Mouse (Mus musculus): ENCODE data around the gene Ramp2. TPM values are rescaled to one million over a fixed set of nuclear protein-coding genes. Genes with fewer than 3 reads are reported as not detected.
A peak's percentile ranks its signal among the peaks of the same experiment; 100 is the strongest.

The Ramp2 gene
- not detected in 2 replicates for total RNA-seq (2015; ENCODE audit: low replicate concordance)
- total RNA-seq (2017; ENCODE audit: low replicate concordance) = not detected in 2 replicates

- ATAC-seq (replicated peaks; ENCODE audit: low FRiP score, poor library complexity, severe bottlenecking) = no peak
Observed at GRCm38 (mm10) chr11:101245855-101246701, at the start of gene Ramp2. Ramp2 (plus strand) TSS chr11:101246028.

DNA sequence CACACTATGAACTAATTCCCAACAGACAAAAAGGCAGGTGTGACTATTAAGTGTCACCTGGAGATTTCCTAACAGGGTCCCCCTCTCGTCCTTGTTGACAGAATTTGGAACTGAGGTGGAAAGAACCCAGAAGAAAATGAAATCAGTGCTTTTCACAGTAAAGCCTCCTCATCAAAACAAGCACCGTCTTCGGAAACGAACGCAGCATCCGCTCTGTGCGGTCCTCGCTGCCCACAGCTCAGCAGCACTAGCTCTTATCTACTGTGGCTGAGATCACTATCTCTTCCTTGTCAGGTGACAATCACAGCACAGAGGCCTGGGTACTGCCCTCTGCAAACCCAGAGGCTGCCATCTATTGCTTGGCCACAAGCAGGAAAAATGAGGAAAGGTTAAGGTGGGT lies 49.7 kb upstream of the Ramp2 start:
- no peak for ATAC-seq (replicated peaks; ENCODE audit: low FRiP score, poor library complexity, severe bottlenecking)

DNA sequence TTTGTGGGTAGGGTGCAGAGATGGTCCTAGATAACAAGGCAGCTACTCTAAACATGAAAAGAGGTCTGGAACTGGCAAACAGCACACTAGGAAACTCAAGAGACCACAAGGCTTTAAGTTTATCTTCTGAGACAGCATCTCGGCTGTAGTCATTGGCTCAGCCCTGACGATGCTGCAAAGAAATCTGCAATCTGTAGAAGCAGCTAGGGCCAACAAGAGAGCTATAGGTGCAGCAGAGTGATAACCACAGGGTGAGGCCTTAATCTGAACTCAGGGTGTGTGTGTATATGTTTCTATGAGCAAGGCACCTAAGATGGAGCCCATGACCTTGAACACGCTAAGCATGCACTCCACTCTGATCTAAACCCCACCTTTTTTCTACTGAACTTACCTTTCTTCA lies 46.3 kb upstream of the Ramp2 start:
- ATAC-seq (replicated peaks; ENCODE audit: low FRiP score, poor library complexity, severe bottlenecking) = peak; percentile 71

DNA sequence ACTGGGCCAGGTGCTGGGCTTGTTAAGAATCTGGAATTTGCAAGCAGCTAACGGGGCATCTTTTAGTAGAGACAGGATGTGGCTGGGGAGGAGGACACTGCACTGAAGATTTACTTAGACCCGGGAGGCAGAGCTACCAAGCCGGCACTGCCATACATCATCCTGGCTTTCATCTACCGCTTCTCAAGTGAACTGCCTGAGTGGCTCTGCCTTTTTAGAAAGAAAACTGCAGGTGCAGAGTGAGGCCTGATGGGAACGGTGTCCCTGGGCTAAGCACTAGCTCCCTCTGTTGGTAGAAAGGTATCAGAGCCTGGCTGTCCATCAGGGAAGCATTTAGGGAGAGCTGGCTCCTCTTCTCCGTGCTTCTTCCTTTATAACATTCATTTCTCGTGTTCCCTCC lies 44.8 kb upstream of the Ramp2 start:
- peak; percentile 74 for ATAC-seq (replicated peaks; ENCODE audit: low FRiP score, poor library complexity, severe bottlenecking)

- peak; percentile 85 for ATAC-seq (replicated peaks; ENCODE audit: low FRiP score, poor library complexity, severe bottlenecking)
Observed at GRCm38 (mm10) chr11:101211970-101212369, 33.9 kb upstream of the Ramp2 start.

DNA sequence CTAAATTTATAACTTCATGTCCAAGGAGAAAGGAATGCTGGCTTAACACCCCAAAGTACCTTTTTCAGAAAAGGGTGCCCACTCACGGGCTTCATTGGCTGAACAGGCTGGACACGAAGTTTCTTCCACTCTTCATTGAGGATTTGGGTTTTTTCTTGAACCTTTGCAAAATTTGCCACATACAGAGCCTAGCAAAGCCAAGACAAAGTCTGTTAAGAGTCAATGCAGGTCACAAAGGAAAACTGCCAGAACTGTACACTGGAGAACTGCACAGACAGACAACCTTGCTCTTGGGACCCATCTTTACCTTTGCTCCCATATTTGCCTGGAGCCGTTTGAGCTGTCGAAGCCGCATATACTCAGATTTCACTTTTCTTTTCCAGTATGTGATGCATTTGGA lies 28.9 kb upstream of the Ramp2 start:
- no peak for ATAC-seq (replicated peaks; ENCODE audit: low FRiP score, poor library complexity, severe bottlenecking)

- ATAC-seq (replicated peaks; ENCODE audit: low FRiP score, poor library complexity, severe bottlenecking) = no peak
Observed at GRCm38 (mm10) chr11:101218436-101219055, 27.3 kb upstream of the Ramp2 start.

- no peak for ATAC-seq (replicated peaks; ENCODE audit: low FRiP score, poor library complexity, severe bottlenecking)
Observed at GRCm38 (mm10) chr11:101220853-101221252, 25.0 kb upstream of the Ramp2 start.

DNA sequence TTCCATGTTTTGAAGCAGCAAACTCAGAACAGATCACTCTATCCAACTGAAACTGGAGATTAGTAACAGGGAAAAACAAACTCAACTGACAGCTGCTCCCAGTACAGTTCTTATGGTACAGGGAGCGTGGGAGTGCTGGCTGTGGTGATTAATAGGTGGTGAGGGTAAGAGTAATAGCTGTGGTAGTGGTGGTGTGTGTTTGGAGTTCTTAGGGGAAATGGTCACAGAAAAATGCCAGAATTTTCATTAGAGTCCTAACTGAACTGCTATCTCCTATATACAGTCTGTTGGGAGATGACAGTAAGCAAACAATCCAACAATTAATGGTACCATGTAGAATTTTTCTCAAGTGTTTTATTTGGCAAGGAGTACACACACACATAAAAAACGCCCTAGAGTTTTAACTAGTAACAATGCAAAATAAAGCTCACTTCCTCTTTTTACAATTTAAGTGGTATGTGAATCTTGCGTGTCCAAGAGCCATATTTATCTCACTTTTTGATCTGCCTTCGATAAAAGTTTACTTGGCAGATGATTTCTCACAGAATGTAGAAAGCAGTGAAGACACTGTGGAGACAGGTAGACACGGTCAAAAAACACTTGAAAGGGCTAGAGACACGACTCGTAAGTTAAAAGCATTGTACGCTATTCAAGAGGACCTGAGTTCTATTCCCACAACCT lies 24.4 kb upstream of the Ramp2 start:
- ATAC-seq (replicated peaks; ENCODE audit: low FRiP score, poor library complexity, severe bottlenecking) = no peak

DNA sequence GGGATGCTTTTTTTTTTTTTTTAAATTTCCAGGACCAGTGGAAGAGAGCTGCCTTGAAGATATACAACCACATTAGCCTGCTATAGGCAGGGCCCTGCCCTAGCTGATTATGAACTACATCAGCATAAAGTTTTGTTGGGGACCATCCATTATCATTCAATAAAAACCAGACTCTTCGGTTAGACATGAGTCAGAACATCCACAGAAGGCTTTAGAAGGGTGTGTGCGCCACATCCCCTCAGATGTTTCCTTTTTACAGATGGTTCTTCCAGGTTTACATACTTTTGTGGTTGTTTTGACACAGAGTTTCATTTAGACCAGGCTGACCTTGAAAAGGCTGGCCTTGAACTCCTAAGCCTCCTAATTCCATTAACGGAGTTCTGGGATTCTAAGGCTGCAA lies 21.5 kb upstream of the Ramp2 start:
- ATAC-seq (replicated peaks; ENCODE audit: low FRiP score, poor library complexity, severe bottlenecking) = no peak

DNA sequence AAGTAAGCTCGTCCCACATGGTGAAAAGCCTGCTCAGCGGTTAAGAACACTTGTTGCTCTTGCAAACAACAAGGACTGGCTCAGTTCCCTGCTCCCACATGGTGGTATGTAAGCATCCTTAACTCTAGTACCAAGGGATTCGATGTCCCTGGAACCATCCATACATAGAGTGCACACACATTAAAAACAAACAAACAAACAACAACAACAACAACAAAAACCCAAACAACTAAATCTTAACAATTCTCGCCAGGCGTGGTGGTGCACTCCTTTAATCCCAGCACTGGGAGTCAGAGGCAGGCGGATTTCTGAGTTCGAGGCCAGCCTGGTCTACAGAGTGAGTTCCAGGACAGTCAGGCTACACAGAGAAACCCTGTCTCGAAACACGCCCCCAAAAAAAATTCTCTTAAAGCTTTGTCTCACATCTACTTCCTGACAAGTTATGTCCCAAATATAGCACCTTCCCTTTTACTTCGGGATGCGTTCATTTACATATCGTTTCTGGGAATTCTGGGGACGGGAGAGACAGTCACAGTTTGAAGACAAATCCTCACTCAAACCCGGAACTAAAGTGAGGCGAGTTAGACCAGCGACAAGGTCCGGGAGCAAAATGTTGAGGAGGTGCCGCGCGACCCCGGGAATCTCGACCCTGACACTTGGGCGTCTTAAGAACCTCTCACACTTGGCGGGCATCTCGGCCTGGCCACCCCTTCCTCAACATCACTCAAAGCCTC lies 20.3 kb upstream of the Ramp2 start:
- peak; percentile 16; the same call in 1 of the 2 replicates for ATAC-seq (replicated peaks; ENCODE audit: low FRiP score, poor library complexity, severe bottlenecking)

DNA sequence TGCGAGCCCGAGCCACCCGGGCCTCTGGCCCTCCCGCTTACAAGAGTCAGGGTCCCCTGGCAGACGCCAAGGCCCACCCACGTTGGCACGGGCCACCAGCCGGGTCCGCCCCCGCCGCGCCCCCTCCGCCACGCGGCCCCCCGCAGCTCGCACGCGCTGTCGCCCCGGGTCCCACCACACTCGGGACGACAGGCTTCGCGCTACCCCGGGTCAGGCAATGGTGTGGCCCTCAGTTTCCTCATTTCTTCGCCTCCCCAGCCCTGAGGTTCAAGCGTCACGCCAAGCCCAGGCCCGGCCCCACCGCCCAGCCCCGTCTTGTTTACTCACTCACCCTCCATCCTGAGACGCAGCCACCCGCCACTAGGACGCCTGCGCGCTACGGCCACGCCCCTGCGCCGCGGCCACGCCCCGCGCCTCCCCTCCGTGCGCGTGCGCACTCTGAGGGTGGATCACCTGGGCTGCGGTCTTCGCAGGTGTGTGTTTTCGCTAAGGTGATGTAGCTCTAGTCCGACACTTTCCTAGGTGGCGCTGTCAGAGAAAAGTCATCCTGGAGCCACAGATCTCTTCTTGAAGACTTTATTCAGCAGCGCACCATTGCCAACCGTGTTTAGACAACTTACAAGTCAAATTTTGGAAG lies 19.6 kb upstream of the Ramp2 start, which contains the start of gene Ezh1:
Ezh1 (minus strand) TSS at position 399 of the 637 bp plus-strand sequence.
- ATAC-seq (replicated peaks; ENCODE audit: low FRiP score, poor library complexity, severe bottlenecking) = peak; percentile 96

DNA sequence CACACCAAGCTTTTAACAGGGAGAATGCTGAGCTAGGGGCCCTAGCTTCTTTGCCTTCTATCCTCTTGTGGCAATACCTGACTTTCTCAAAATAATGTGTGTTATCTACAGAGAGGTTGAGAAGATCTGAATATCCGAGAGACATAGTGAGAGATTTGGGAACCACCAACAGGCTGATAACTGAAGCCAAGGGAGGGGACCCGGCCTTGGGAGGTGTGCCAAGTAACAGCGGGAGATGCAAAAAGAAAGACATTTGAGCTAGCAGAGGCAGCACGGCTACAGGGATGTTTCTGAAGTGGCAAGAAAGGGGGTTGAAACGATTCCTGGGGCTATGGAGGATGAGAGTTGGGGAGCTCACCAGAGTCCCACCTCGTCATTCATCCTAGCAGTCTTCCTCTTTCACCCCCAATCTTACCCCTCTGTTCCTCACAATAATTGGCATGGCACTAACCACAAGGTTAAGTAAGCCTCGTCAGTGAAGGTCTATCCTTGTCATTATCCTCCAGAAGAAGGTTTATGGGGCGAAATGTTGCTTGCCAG lies 16.4 kb upstream of the Ramp2 start:
- no peak for ATAC-seq (replicated peaks; ENCODE audit: low FRiP score, poor library complexity, severe bottlenecking)

DNA sequence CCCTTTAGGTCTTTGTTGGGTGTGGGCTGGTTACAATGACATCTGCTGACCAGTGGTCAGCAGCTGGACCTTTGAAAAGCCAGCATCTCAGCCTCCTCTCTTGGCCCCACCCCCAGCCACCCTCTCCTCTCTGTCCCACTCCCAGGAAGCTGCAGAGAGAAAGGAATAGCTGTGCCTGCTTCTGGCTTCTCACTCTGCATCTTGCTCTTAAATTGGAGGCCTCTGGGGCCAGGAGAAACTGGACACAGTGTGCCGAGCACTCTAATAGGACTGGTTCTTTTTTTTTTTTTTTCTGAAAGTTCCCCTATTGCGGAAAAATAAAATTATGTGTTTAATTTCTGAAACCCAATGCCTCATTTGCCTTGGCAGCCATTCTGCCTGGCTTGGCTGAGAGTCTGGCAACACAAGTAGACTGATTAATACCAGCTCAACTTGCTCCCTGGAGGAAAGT lies 15.7 kb upstream of the Ramp2 start:
- ATAC-seq (replicated peaks; ENCODE audit: low FRiP score, poor library complexity, severe bottlenecking) = no peak

DNA sequence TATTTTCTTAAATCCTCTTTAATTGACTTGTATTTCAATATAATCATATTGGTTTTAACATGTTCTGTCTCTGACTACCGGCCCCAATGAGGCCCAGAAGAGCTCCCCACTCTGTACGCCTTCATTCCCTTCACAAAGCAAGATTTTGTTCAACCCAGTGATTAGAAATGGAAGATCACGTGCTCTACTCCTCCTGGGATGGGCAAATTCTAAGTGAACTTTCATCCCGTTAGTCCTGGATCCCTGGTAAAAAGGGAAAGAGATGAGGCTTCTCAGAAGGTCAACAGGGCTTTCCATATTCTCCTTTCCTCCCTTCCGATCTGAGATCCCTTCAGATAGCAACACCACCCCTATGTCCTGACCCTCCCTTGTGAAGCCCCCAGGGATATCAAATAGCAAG lies 15.3 kb upstream of the Ramp2 start:
- no peak for ATAC-seq (replicated peaks; ENCODE audit: low FRiP score, poor library complexity, severe bottlenecking)

- no peak for ATAC-seq (replicated peaks; ENCODE audit: low FRiP score, poor library complexity, severe bottlenecking)
Observed at GRCm38 (mm10) chr11:101230991-101231871, 14.6 kb upstream of the Ramp2 start.

DNA sequence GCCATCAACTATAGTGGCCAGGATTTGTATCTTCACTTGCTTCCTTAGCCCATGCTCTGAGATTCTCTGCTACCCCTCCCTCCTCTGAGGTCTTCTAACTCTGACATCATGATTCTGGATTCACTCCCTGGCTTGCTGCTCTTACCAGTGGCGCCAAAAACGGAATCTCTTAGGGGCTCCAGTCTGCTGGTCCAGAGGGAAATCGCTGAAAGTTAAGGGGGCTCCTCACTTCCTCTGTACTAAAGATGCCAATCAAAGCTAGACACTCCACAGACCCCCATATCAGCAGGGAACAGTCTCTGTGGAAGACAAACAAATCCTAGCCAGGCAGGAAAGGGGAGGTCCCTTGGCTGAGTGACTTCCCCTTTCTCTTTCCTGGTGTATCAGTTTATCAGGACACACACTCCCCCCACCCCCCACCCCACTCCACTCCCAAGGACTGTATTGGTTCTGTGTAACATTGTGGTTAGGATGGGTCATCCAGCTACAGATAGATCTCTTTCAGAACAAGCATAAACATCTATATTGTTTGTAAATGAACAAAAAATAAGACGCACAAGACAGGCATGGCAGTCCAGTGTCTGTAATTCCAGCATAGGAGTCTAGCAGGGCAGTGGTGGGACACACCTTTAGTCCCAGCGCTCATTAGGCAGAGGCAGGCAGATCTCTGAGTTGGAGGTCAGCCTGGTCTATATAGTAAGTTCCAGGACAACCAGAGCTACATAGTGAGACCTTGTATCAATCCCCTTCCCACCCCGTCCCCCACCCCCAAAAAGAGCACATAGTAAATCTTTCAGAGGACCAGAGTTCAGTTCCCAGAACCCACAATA lies 13.6 kb upstream of the Ramp2 start:
- ATAC-seq (replicated peaks; ENCODE audit: low FRiP score, poor library complexity, severe bottlenecking) = no peak
